Mouse (Mus musculus): ENCODE measurements around the gene Met. TPM values are rescaled to one million over a fixed set of nuclear protein-coding genes. Genes with fewer than 3 reads are reported as not detected.

Gene Met
- polyA plus RNA-seq, 1 experiment from 2014 or later = 2.9 TPM

Other genes with a start within 250 kb of the Met start
- gene Cav2, start 182.6 kb upstream of the Met start, polyA plus RNA-seq (2014; fragmentation: Nextera tagmentation; extraction: Ambion mirVana) = 7.4 and 8.2 TPM in 2 replicates
- gene Cav1, start 157.5 kb upstream of the Met start, polyA plus RNA-seq (2014; fragmentation: Nextera tagmentation; extraction: Ambion mirVana) = 15.3 and 16.9 TPM in 2 replicates
- gene Capza2, start 172.4 kb downstream of the Met start, polyA plus RNA-seq (2014; fragmentation: Nextera tagmentation; extraction: Ambion mirVana) = 252 and 253 TPM in 2 replicates
- 25.5 and 26.6 TPM in 2 replicates for gene St7, start 229.1 kb downstream of the Met start, polyA plus RNA-seq (2014; fragmentation: Nextera tagmentation; extraction: Ambion mirVana)

Data from embryonic facial prominence, embryonic 11.5 days (tissue).